Mouse (Mus musculus) gastrocnemius, adult 8-10 months (tissue): ENCODE results near the gene Prrg4. TPM values are rescaled to one million over a fixed set of nuclear protein-coding genes. Genes with fewer than 3 reads are reported as not detected.
"Not testable (repeated sequence)": the region's sequence is repeated elsewhere in the genome, so short reads cannot be mapped to it uniquely, and the experiment has no call there.

Source experiments
- DNase-seq, 2 experiments: peaks; one replicate each; pipeline ENCODE4 v3.0.0; 2022; ENCODE audit warnings: low spot score in 2 of 2
- total RNA-seq, 4 experiments: library from RNA; stranded (reverse); gene quantifications; 2 replicates each; pipeline ENCODE4 v1.2.4; 2022

The Prrg4 gene
- under 1 TPM; 0.27 to 0.38 (median 0.32) TPM for total RNA-seq

GRCm38 (mm10) chr2:104849276-104849990 lies at the start of gene Prrg4:
Gene Prrg4 (minus strand): TSS chr2:104849876.
- DNase-seq, result peak in 1 of 2 experiments; percentile 21

- peak; percentile 35 to 46 for DNase-seq
Observed at GRCm38 (mm10) chr2:104887882-104888566, 38.3 kb upstream of the Prrg4 start.

- DNase-seq, result not testable (repeated sequence)
Observed at GRCm38 (mm10) chr2:104887331-104887730, 37.7 kb upstream of the Prrg4 start.

GRCm38 (mm10) chr2:104886109-104886508 lies 36.4 kb upstream of the Prrg4 start:
- DNase-seq, result no peak

GRCm38 (mm10) chr2:104878794-104879193 lies 29.1 kb upstream of the Prrg4 start:
- no peak for DNase-seq

- no peak for DNase-seq
Observed at GRCm38 (mm10) chr2:104869101-104869500, 19.4 kb upstream of the Prrg4 start.

GRCm38 (mm10) chr2:104867282-104867855 lies 17.7 kb upstream of the Prrg4 start, which contains the start of gene Ccdc73:
Gene Ccdc73 (plus strand): TSS chr2:104867805.
- no peak for DNase-seq

GRCm38 (mm10) chr2:104864176-104864860 lies 14.6 kb upstream of the Prrg4 start:
- DNase-seq, result no peak

- DNase-seq, result no peak
Observed at GRCm38 (mm10) chr2:104860426-104860825, 10.8 kb upstream of the Prrg4 start.

GRCm38 (mm10) chr2:104859060-104859459 lies 9.4 kb upstream of the Prrg4 start:
- DNase-seq, result no peak

GRCm38 (mm10) chr2:104858083-104858482 lies 8.4 kb upstream of the Prrg4 start:
- not testable (repeated sequence) for DNase-seq

- no peak for DNase-seq
Observed at GRCm38 (mm10) chr2:104856218-104856617, 6.5 kb upstream of the Prrg4 start.

- DNase-seq, result no peak
Observed at GRCm38 (mm10) chr2:104855732-104856131, 6.1 kb upstream of the Prrg4 start.

GRCm38 (mm10) chr2:104854836-104855235 lies 5.2 kb upstream of the Prrg4 start:
- no peak for DNase-seq

GRCm38 (mm10) chr2:104852546-104852945 lies 2.9 kb upstream of the Prrg4 start:
- DNase-seq, result no peak

- no peak for DNase-seq
Observed at GRCm38 (mm10) chr2:104851686-104852085, 2.0 kb upstream of the Prrg4 start.

- DNase-seq, result no peak
Observed at GRCm38 (mm10) chr2:104849991-104850359, 299 bp upstream of the Prrg4 start.

GRCm38 (mm10) chr2:104848235-104849161 lies 1.2 kb downstream of the Prrg4 start:
- DNase-seq, result no peak

- DNase-seq, result no peak
Observed at GRCm38 (mm10) chr2:104847645-104848044, 2.0 kb downstream of the Prrg4 start.

- DNase-seq, result no peak
Observed at GRCm38 (mm10) chr2:104846638-104847414, 2.9 kb downstream of the Prrg4 start.
